Mouse (Mus musculus) adrenal gland, postnatal 4 days (tissue): ENCODE measurements around the gene Mthfd2l. TPM values are rescaled to one million over a fixed set of nuclear protein-coding genes. Genes with fewer than 3 reads are reported as not detected.

Source experiments
- DNase-seq, 2 experiments: peaks; one replicate each; pipeline ENCODE4 v3.0.0; 2021 to 2022; ENCODE audit warnings: low spot score in 2 of 2, mixed read lengths in 2 of 2
- total RNA-seq, 2 experiments: library from RNA; stranded (reverse); gene quantifications; 2 replicates each; pipeline ENCODE4 v1.2.3; 2021

The Mthfd2l gene
- total RNA-seq, 2 experiments from 2014 or later = 23.9 to 27.0 TPM

DNA sequence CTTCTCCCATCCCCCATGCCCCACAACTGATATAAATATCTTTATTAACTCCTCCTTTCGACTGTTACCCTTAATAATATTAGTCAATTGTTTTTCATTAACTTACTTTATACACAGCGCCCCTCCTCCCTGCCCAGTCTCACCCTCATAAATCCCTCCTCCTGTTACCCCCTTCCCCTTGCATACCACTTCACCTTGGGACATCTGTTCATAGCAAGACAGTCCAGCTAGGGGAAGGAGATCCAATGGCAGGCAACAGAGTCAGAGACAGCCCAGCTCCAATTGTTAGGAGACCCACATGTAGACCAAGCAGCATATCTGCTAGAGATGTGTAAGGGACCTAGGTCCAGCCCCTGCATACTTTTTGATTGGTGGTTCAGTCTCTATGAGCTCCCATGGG, 108.0 kb downstream of the Mthfd2l start:
- DNase-seq = no peak

DNA sequence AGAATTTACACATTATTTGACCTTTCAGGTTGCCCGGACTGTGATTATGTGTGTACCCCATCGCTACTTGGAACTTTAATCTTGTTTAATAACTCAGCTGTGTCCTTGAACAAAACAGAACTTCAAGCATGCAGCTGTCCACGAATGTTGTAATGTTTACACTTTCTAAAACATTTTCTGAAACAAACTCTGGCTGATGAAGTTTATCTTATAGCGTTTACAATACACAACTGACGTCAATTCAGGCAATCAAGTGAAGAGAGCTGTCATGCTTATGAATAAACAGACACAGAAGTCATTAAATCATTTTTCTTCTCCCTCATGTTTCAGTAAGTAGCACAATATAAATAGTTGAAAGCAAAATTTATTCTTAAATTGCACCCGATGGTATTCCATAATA, 117.1 kb downstream of the Mthfd2l start:
- no peak for DNase-seq

DNA sequence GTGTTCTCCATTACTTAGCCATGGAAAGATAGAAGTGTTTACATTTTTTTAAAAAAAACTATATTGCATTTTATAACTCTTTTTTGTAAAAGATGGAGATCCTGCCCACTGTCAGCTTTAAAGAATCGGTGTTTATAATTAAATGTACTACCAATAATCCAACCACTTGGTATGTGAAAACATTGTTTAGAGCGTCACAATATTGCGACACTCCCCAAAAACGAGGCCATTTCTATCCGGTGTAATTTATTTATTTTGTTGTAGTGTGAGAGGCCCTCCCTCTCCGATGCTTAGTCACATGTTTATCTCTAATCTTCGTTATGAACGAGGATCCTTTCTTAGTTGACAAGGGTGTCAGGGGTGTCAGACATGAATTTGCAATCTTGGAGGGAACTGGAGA, 117.5 kb downstream of the Mthfd2l start:
- DNase-seq = no peak

Other genes starting within 250 kb of the Mthfd2l start
- gene Cxcl5, start 171.8 kb upstream of the Mthfd2l start, total RNA-seq = not detected
- 10 to 100 TPM in 1 of 2 experiments, 1 to 10 TPM in 1; 2.2 to 14.0 TPM for gene Ppbp, start 162.6 kb upstream of the Mthfd2l start, total RNA-seq
- gene Pf4, start 158.7 kb upstream of the Mthfd2l start, total RNA-seq = 10 to 100 TPM; 30.4 to 45.1 TPM
- gene Cxcl3, start 145.0 kb upstream of the Mthfd2l start, total RNA-seq = not detected
- not detected for gene Cxcl15, start 136.6 kb upstream of the Mthfd2l start, total RNA-seq
- gene Cxcl1, start 39.9 kb upstream of the Mthfd2l start, total RNA-seq = 1 to 10 TPM in 1 of 2 experiments, under 1 TPM in 1; 0.82 to 1.3 TPM
- gene Cxcl2, start 27.2 kb upstream of the Mthfd2l start, total RNA-seq = under 1 TPM; 0.37 to 0.76 TPM
- not detected for gene Epgn, start 96.3 kb downstream of the Mthfd2l start, total RNA-seq
- under 1 TPM in 1 of 2 experiments, not detected in 1; 0.11 TPM for gene Ereg, start 143.5 kb downstream of the Mthfd2l start, total RNA-seq
- under 1 TPM in 1 of 2 experiments, not detected in 1; 0.34 TPM for gene Areg, start 208.5 kb downstream of the Mthfd2l start, total RNA-seq